Mouse (Mus musculus) neural tube, embryonic 12.5 days (tissue): ENCODE measurements around the gene Tulp4. TPM values are rescaled to one million over a fixed set of nuclear protein-coding genes. Genes with fewer than 3 reads are reported as not detected.

Experiments used
- ATAC-seq: fragments of 200-750 bp; cut with Nextera tagmentation; 2 replicates; pipeline ENCODE4 v1.8.0; 2017; ENCODE audit warnings: low read depth, mild to moderate bottlenecking, moderate TSS enrichment, moderate library complexity; ENCODE audit not compliant: low FRiP score
- H3K27ac ChIP-seq: fragments of 300-500 bp; sonication (generic); 2 replicates; pipeline ENCODE4 v1.5.1; 2016
- H3K27me3 ChIP-seq: fragments of 300-500 bp; sonication (generic); replicated peaks from 2 replicates; pipeline ENCODE4 v1.6.1; 2016; ENCODE audit warnings: mild to moderate bottlenecking
- H3K36me3 ChIP-seq: fragments of 300-500 bp; sonication (generic); 2 replicates; pipeline ENCODE4 v1.6.1; 2016; ENCODE audit warnings: mild to moderate bottlenecking
- H3K4me1 ChIP-seq: fragments of 300-500 bp; sonication (generic); 2 replicates; pipeline ENCODE4 v1.6.1; 2016
- H3K4me2 ChIP-seq: fragments of 300-500 bp; sonication (generic); replicated peaks from 2 replicates; pipeline ENCODE4 v1.6.1; 2016; ENCODE audit warnings: mild to moderate bottlenecking
- H3K4me3 ChIP-seq: fragments of 300-500 bp; sonication (generic); 2 replicates; pipeline ENCODE4 v1.5.1; 2016
- H3K9ac ChIP-seq: fragments of 300-500 bp; sonication (generic); 2 replicates; pipeline ENCODE4 v1.6.1; 2016; ENCODE audit warnings: mild to moderate bottlenecking
- H3K9me3 ChIP-seq: fragments of 300-500 bp; sonication (generic); 2 replicates; pipeline ENCODE4 v1.6.1; 2016; ENCODE audit warnings: mild to moderate bottlenecking
- WGBS: fragments of 180-500 bp; shearing (Covaris S2); methylation state at CpG from one replicate; pipeline ENCODE4 v1.1.7; 2016; 5-methylcytosine and 5-hydroxymethylcytosine counted together
- polyA plus RNA-seq: library from polyadenylated mRNA; unstranded; fragments of >200 nt; fragmentation: Nextera tagmentation; extraction: Ambion mirVana; gene quantifications from 2 replicates; pipeline ENCODE4 v1.2.1, GENCODE M21; 2016

Gene Tulp4
- polyA plus RNA-seq, 1 experiment from 2014 or later: 123 TPM

DNA sequence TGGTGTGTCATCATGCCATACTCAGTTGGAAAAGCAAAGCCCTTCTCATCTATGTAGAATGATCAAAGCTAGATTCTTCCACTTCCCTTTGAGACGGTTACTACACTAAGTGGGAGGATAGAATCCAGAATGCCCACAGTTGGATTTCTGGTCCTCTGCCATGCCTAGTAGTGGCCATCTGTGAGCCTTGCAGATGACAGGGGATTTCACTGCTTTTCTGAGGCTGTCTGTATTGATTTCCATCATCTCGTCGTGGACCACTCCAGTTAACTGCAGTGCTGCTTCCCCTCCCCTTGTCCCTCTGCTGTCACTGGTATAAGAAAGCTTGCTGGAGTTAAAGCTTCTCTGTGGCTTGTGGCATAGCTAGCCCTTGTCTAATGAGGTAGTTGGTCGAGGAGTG is 23.1 kb downstream of the Tulp4 start:
- H3K4me3 ChIP-seq: no peak overlapping the region
- ATAC-seq: no peak
- no peak overlapping the region for H3K27ac ChIP-seq
- H3K36me3 ChIP-seq: peaks cover 16% of the 10 kb centered on the region
- H3K9me3 ChIP-seq: no peaks in the 10 kb centered on the region
- H3K4me1 ChIP-seq: no peaks in the 10 kb centered on the region
- no peaks in the 10 kb centered on the region for H3K27me3 ChIP-seq
- 85% methylated on average over 4 of the region's 4 CpGs for WGBS
- H3K4me2 ChIP-seq: no peak overlapping the region
- H3K9ac ChIP-seq: no peak overlapping the region

DNA sequence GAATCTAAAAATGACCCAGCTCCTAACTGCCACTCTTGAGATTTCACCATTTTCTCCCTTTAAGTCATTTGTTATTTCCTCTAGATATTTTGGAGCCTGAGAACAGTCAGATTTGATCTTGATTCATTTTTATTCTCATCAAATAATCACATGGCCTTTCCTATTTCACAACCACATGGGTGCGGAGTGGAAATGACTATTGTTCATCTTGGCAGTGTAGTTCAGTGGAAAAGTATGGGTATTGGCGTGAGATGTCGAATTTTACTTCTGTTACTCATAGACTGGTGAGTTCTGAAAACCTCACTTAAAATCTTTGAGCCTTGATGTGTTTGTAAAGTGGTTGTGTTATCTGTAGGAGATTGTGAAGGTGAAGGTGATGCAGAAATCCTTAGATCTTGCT is 24.8 kb downstream of the Tulp4 start:
- 98% methylated on average over 3 of the region's 3 CpGs for WGBS
- no peaks in the 10 kb centered on the region for H3K4me1 ChIP-seq
- no peaks in the 10 kb centered on the region for H3K9me3 ChIP-seq
- H3K27ac ChIP-seq: no peak overlapping the region
- no peak for ATAC-seq
- H3K9ac ChIP-seq: no peak overlapping the region
- no peak overlapping the region for H3K4me3 ChIP-seq
- H3K4me2 ChIP-seq: no peak overlapping the region
- no peaks in the 10 kb centered on the region for H3K27me3 ChIP-seq
- peaks cover 5% of the 10 kb centered on the region; the same call in 1 of the 2 replicates for H3K36me3 ChIP-seq

DNA sequence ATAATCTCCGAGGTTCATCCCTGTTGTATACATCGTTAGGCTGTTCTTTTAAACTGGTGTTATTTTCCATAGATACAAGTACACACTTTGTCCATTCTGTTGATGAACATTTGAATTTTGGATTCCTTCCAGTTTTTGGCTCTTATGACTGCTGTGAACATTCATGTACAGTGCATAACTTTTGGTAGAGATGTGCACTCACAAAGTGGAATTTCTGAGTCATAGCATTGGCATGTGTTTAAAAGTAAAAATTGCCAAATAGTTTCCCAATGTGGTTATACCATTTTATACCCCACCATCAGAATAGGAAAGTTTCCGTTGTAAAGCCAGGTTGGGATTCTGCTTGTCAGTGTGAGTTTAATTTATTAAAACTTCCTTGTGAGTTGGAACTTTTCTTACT is 34.6 kb downstream of the Tulp4 start:
- no peak overlapping the region for H3K4me3 ChIP-seq
- no peaks in the 10 kb centered on the region for H3K27me3 ChIP-seq
- H3K4me2 ChIP-seq: no peak overlapping the region
- WGBS: 95% methylated on average over 3 of the region's 3 CpGs
- no peak for ATAC-seq
- H3K9me3 ChIP-seq: no peaks in the 10 kb centered on the region
- H3K4me1 ChIP-seq: no peaks in the 10 kb centered on the region; the same call in 1 of the 2 replicates
- H3K27ac ChIP-seq: no peak overlapping the region
- H3K36me3 ChIP-seq: peaks cover 26% of the 10 kb centered on the region
- no peak overlapping the region for H3K9ac ChIP-seq

DNA sequence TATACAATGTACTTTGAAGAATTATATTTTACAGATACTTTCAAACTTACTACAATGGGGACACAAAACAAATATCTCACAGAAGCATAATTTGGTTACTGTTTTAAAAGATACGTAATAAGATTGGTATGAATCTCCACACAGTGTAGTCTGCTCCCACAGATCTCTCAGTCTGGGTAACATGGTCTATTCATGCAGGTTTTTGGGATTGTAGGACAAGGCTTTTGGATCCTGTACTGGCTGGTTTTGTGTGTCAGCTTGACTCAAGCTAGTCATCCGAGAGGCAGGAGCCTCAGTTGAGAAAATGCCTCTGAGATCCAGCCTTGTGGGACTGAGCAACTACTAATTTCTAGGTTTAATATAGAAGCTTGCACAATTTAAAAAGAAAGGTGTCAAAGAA is 35.1 kb downstream of the Tulp4 start:
- H3K9ac ChIP-seq: no peak overlapping the region
- no peak overlapping the region for H3K4me2 ChIP-seq
- no peaks in the 10 kb centered on the region; the same call in 1 of the 2 replicates for H3K4me1 ChIP-seq
- H3K36me3 ChIP-seq: peaks cover 27% of the 10 kb centered on the region
- H3K4me3 ChIP-seq: no peak overlapping the region
- no peaks in the 10 kb centered on the region for H3K9me3 ChIP-seq
- no peaks in the 10 kb centered on the region for H3K27me3 ChIP-seq
- ATAC-seq: no peak
- 96% methylated on average over 2 of the region's 2 CpGs for WGBS
- H3K27ac ChIP-seq: no peak overlapping the region

DNA sequence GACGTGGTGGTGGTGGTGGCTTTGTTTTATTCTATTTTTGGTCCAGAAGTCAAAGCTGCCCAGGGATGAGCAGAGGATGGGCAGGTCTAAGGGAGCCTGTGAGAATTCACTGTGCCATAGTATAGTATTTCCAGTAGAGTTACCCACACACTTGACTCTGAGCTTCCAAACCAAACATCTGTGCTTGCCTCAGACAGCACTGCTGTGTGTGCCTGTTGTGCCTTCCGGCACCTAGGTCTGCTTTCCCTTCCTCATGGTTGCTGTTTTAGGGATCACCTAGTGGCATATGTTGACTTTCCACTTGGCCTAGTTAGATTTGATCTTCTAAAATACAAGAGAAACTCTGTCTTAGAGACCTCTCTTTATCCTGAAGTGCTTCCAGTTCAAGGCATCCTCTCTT is 39.0 kb downstream of the Tulp4 start:
- Histone ChIP-seq H3K27me3 (no peaks in the 10 kb centered on the region), H3K4me2 (no peak overlapping the region), H3K9me3 (no peaks in the 10 kb centered on the region), H3K27ac (no peak overlapping the region), H3K36me3 (peaks cover 13% of the 10 kb centered on the region; the same call in 1 of the 2 replicates), H3K4me1 (no peaks in the 10 kb centered on the region; the same call in 1 of the 2 replicates), H3K9ac (no peak overlapping the region), H3K4me3 (no peak overlapping the region)
- WGBS: 94% methylated on average over 2 of the region's 2 CpGs
- no peak for ATAC-seq

DNA sequence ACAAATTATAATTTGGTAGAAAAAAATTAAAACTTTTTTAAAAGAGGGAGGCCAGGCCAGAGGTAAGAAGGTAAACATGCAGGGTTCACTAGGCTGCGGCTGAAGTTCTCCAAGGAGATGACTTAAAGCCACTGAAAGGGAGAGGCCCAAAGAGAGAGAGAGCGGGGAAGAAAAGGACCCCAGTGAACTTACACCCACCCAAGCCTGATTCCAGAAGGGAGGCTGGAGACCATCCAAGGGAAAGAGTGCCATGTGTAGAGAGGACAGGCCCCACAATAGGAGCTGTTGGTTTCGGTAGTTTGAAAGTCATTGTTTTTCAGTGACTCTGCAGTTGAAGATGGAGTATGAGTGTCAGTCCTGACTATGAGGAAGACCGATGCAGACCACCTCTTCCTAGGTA is 46.7 kb downstream of the Tulp4 start:
- Histone ChIP-seq H3K9ac (no peak overlapping the region), H3K9me3 (no peaks in the 10 kb centered on the region), H3K27me3 (no peaks in the 10 kb centered on the region), H3K36me3 (0 out of 2 replicates have a peak, but pooled peaks cover 2% of the 10 kb centered on the region), H3K4me2 (no peak overlapping the region), H3K4me3 (no peak overlapping the region), H3K27ac (no peak overlapping the region), H3K4me1 (no peaks in the 10 kb centered on the region)
- no peak for ATAC-seq
- 95% methylated on average over 4 of the region's 4 CpGs for WGBS

DNA sequence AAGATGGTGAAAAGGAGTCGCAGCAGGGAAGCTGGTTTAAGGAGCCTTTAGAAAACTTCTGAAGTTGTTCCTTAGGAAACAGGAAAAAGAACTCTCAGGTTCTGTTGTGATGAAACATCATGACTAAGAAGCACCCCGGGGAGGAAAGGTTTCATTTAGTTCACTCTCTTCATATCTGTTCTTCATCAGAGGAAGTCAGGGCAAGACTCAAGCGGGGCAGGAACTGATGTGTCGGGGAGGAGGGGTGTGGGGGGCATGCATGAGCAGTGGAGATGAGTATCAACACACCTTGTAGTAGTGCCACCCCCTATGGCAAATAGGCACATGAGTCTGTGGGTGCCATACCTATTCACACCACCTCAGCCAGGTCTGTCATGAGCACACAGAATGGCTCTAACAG is 47.3 kb downstream of the Tulp4 start:
- H3K27me3 ChIP-seq: no peaks in the 10 kb centered on the region
- H3K9ac ChIP-seq: no peak overlapping the region
- no peaks in the 10 kb centered on the region for H3K4me1 ChIP-seq
- no peaks in the 10 kb centered on the region for H3K9me3 ChIP-seq
- no peak overlapping the region for H3K4me3 ChIP-seq
- WGBS: 90% methylated on average over 4 of the region's 4 CpGs
- H3K4me2 ChIP-seq: no peak overlapping the region
- no peak for ATAC-seq
- H3K36me3 ChIP-seq: 0 out of 2 replicates have a peak, but pooled peaks cover 2% of the 10 kb centered on the region
- no peak overlapping the region for H3K27ac ChIP-seq

DNA sequence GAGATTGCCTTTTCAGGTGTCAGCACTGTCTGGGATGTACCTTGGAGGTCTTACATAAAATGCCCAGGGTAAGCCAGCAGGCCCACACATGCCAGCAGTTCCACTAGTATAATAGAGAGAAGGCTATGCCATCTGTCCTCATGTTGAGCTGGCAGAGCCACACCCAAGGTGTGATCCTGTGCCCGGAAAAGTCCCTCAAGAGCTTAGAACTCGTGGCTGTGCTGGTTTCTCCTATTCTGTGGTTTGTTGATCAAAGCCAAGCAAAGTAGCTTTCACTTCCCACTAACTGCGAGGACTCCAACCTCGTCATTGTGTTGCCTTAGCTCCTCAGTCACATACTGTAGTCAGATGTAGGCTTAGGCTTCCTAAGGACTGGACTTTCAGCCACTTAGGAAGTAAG is 48.1 kb downstream of the Tulp4 start:
- no peak overlapping the region for H3K27ac ChIP-seq
- no peaks in the 10 kb centered on the region for H3K4me1 ChIP-seq
- H3K9me3 ChIP-seq: no peaks in the 10 kb centered on the region
- H3K4me3 ChIP-seq: no peak overlapping the region
- ATAC-seq: no peak
- H3K4me2 ChIP-seq: no peak overlapping the region
- 85% methylated on average over 4 of the region's 4 CpGs for WGBS
- H3K27me3 ChIP-seq: no peaks in the 10 kb centered on the region
- H3K9ac ChIP-seq: no peak overlapping the region
- 0 out of 2 replicates have a peak, but pooled peaks cover 2% of the 10 kb centered on the region for H3K36me3 ChIP-seq

DNA sequence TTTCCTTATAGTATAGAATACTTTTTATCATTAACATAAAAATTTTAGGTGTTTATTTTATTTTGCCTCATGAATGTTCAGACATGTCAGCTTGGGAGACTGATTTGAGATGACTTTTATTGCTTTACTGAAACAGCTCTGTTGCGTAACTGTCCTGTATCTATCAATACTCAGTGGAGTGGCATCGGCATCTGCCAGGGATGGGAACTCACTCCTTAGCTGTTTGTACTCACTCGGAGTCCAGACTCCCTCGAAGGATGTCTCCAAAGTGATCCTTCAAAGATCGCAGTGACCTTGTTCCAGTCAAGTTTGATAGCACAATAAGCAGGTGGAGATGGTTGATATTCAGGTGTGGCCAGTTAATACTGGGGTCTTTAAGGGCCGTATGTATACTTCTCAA is 54.3 kb downstream of the Tulp4 start:
- Histone ChIP-seq H3K27me3 (no peaks in the 10 kb centered on the region), H3K4me3 (no peak overlapping the region), H3K27ac (no peak overlapping the region), H3K4me1 (no peaks in the 10 kb centered on the region), H3K36me3 (no peaks in the 10 kb centered on the region), H3K9me3 (no peaks in the 10 kb centered on the region), H3K9ac (no peak overlapping the region), H3K4me2 (no peak overlapping the region)
- ATAC-seq: no peak
- WGBS: 94% methylated on average over 6 of the region's 6 CpGs

DNA sequence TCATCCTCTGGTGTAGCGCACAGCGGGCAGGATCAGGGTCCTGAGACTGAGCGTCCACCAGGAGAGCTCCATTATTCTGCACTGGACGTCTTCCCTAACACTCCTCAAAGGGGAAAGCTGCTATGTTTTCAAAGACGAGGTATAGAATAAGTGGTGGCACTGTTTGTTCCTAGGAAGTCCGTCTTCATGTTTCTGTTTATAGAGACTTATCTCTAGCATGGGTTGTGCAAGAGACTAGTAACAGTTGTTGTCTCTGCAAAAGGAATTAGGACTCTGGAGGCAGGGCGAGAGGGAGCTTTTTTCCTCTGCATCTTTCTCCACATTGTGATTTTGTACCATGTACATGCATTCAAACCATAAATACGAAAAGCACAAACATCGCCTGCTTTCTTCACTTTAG is 55.7 kb downstream of the Tulp4 start:
- Histone ChIP-seq H3K27me3 (no peaks in the 10 kb centered on the region), H3K27ac (no peak overlapping the region)
- 84% methylated on average over 9 of the region's 9 CpGs for WGBS

DNA sequence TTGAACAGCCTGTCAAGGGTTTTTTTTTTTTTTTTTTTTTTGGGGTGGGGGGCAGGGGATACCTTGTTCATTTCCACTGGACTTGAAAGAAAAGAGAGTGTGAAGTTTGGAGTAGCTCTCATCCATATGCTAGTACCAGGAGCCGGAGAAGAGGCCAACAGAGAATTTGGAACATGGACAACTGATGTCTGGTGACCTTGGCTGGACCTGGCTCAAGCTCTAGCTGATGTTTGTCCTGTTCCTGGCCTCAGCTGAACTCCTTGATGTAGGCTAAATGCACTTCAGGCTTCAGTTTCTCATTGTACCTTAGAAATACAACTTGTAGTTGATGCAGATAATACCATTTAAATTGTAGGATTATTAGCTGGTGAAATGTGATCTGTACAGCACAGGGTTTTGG is 56.5 kb downstream of the Tulp4 start:
- WGBS: 88% methylated on average over 1 of the region's 1 CpGs
- Histone ChIP-seq H3K9ac (no peak overlapping the region), H3K27ac (no peak overlapping the region), H3K4me2 (no peak overlapping the region), H3K27me3 (no peaks in the 10 kb centered on the region), H3K36me3 (no peaks in the 10 kb centered on the region), H3K4me1 (no peaks in the 10 kb centered on the region), H3K9me3 (no peaks in the 10 kb centered on the region), H3K4me3 (no peak overlapping the region)
- no peak for ATAC-seq

More for the DNA sequence above, 55.7 kb downstream of the Tulp4 start:
- no peak for ATAC-seq
- no peaks in the 10 kb centered on the region for H3K4me1 ChIP-seq
- no peak overlapping the region for H3K9ac ChIP-seq
- no peaks in the 10 kb centered on the region for H3K36me3 ChIP-seq
- no peak overlapping the region for H3K4me3 ChIP-seq
- H3K4me2 ChIP-seq: no peak overlapping the region
- no peaks in the 10 kb centered on the region for H3K9me3 ChIP-seq

DNA sequence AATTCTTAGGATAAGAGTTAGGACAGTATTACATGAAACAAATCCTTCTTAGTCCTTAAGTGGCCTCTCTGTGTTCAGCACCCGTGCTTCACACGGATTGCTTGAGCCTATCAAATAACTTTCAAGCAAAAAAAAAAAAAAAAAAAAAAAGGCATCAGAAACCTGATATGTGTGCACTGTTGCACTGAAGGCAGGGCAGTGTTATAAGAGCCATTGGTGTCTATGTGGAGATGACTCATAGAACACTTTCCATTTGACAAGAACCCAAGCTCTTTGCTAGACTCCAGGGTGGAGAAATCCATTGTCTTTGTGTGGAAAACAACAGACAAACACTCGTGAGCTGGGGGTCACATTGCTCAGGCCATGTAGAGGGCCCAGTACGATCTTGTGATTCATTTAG is 58.7 kb downstream of the Tulp4 start:
- 68% methylated on average over 4 of the region's 4 CpGs for WGBS
- Histone ChIP-seq H3K9ac (no peak overlapping the region), H3K36me3 (no peaks in the 10 kb centered on the region), H3K4me1 (no peaks in the 10 kb centered on the region), H3K27me3 (no peaks in the 10 kb centered on the region), H3K9me3 (no peaks in the 10 kb centered on the region), H3K27ac (no peak overlapping the region), H3K4me3 (no peak overlapping the region), H3K4me2 (no peak overlapping the region)
- ATAC-seq: no peak

DNA sequence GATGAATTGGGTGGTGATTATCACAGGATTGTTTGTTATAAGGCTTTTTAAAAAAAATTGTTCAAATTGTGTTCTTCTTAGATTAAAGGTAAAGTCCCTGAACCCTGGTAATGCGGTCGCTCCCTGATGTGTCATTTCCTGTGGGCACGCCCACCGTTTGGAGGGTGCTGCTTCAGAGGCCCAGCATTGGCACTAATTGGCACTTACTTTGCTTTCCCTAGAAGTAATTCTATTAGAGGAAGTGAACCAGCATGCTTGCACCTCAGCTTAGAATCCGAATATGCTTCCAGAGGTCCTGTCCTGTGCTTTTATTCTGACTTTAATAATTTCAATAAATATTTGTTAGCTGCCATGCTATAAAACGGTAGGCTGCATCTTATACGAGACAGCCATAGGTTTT is 66.2 kb downstream of the Tulp4 start:
- WGBS: 84% methylated on average over 7 of the region's 7 CpGs

More for the DNA sequence above, 66.2 kb downstream of the Tulp4 start:
- no peak overlapping the region for H3K9ac ChIP-seq
- H3K4me2 ChIP-seq: no peak overlapping the region
- H3K4me1 ChIP-seq: peaks cover 7% of the 10 kb centered on the region
- H3K27ac ChIP-seq: no peak overlapping the region
- H3K36me3 ChIP-seq: peaks cover 8% of the 10 kb centered on the region
- no peak overlapping the region for H3K4me3 ChIP-seq
- ATAC-seq: no peak
- no peaks in the 10 kb centered on the region; the same call in 1 of the 2 replicates for H3K9me3 ChIP-seq
- H3K27me3 ChIP-seq: no peaks in the 10 kb centered on the region
